Mouse (Mus musculus) G1E (cell line): ENCODE data around the gene Sphkap.

Experiments
- CTCF ChIP-seq: IDR thresholded peaks from 2 replicates; pipeline ENCODE4 v1.5.1; 2012; ENCODE audit warnings: low read depth, low read length, inconsistent platforms, mixed read lengths
- GATA1 ChIP-seq: IDR thresholded peaks from 2 replicates; pipeline ENCODE4 v1.6.1; 2012; ENCODE audit warnings: borderline replicate concordance, low read length, inconsistent platforms, mixed read lengths
- POLR2AphosphoS5 ChIP-seq: IDR thresholded peaks from 2 replicates; pipeline ENCODE4 v1.6.1; 2012; ENCODE audit warnings: low read depth, low read length, inconsistent platforms; ENCODE audit not compliant: insufficient replicate concordance
- TAL1 ChIP-seq: conservative IDR thresholded peaks from 2 replicates; pipeline ENCODE4 v1.6.1; 2012; ENCODE audit warnings: low read depth, low read length, inconsistent platforms, mixed read lengths

- TF ChIP-seq CTCF: no peak
- no peak for TF ChIP-seq POLR2AphosphoS5
- TF ChIP-seq GATA1: no peak
- no peak for TF ChIP-seq TAL1
These were observed at the start of gene Sphkap for GRCm38 (mm10) chr1:83408021-83408464.
